Mouse (Mus musculus) ES-E14 (cell line): ENCODE data around the gene Mthfd2.

ENCODE experiments used
- CHD2 ChIP-seq: IDR thresholded peaks from 2 replicates; pipeline ENCODE4 v1.6.1; 2014; ENCODE audit warnings: mild to moderate bottlenecking, low read depth, low read length, inconsistent platforms
- MAFK ChIP-seq: IDR thresholded peaks from 2 replicates; pipeline ENCODE4 v1.6.1; 2014; ENCODE audit warnings: mild to moderate bottlenecking, low read depth, low read length, inconsistent platforms; ENCODE audit not compliant: insufficient read depth
- ZC3H11A ChIP-seq: IDR thresholded peaks from 2 replicates; pipeline ENCODE4 v1.6.1; 2012; ENCODE audit warnings: low read depth, mild to moderate bottlenecking, inconsistent platforms, low read length, borderline replicate concordance
- ZNF384 ChIP-seq: IDR thresholded peaks from 2 replicates; pipeline ENCODE4 v1.6.1; 2012; ENCODE audit warnings: low read depth, low read length, inconsistent platforms

DNA sequence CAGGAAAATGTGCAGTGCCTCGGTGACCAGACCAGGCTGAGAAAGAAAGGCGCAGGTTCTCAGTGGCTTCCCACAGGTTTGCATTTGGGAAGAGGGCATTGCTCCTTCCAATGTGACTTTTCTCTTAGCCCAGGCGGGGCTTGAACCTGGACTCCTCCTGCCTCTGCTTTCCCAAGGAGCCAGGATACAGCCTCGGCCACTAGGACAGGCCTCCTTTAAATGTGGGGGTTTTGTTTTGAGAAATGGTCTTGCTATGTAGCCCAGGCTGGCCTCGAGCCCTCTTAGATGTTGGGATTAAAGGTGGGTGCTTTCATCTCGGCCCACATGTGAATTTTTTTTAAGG, 657 bp upstream of the Mthfd2 start:
- no peak for TF ChIP-seq ZNF384
- no peak for TF ChIP-seq CHD2
- no peak for TF ChIP-seq MAFK
- no peak for TF ChIP-seq ZC3H11A
